Mouse (Mus musculus) myocyte (in vitro differentiated cells): ENCODE results near the gene Eqtn. TPM values are rescaled to one million over a fixed set of nuclear protein-coding genes. Genes with fewer than 3 reads are reported as not detected.

Experiments used
- H3K27me3 ChIP-seq: one replicate; pipeline ENCODE4 v1.6.1; 2011; ENCODE audit not compliant: control insufficient read depth, insufficient read depth, insufficient read length
- H3K36me3 ChIP-seq: one replicate; pipeline ENCODE4 v1.6.1; 2011; ENCODE audit not compliant: control insufficient read depth, insufficient read depth
- H3K4me2 ChIP-seq: one replicate; pipeline ENCODE4 v1.6.1; 2011; ENCODE audit warnings: low read depth, control low read depth
- H3K4me3 ChIP-seq: one replicate; pipeline ENCODE4 v1.5.1; 2011; ENCODE audit warnings: mild to moderate bottlenecking, control low read depth, moderate library complexity
- H3K79me2 ChIP-seq: one replicate; pipeline ENCODE4 v1.6.1; 2011; ENCODE audit not compliant: control insufficient read depth, insufficient read depth
- H3ac ChIP-seq: one replicate; pipeline ENCODE4 v1.6.1; 2011; ENCODE audit not compliant: control insufficient read depth, insufficient read length
- CEBPB ChIP-seq: IDR thresholded peaks from 2 replicates; pipeline ENCODE4 v1.6.1; 2011; ENCODE audit warnings: mild to moderate bottlenecking, moderate library complexity; ENCODE audit not compliant: poor library complexity, insufficient read depth, severe bottlenecking
- E2F4 ChIP-seq: IDR thresholded peaks from one replicate; pipeline ENCODE4 v1.6.1; 2011; ENCODE audit warnings: mild to moderate bottlenecking, control low read depth, moderate library complexity; ENCODE audit not compliant: insufficient read depth
- MAX ChIP-seq: IDR thresholded peaks from one replicate; pipeline ENCODE4 v1.6.1; 2011; ENCODE audit warnings: low read depth, mild to moderate bottlenecking, control low read depth
- MYOD1 ChIP-seq, 3 experiments: IDR thresholded peaks; one replicate each; pipeline ENCODE4 v1.6.1; 2011; ENCODE audit warnings: control low read depth in 2 of 3, low read depth in 2 of 3, mild to moderate bottlenecking in 2 of 3, moderate library complexity in 1 of 3; ENCODE audit not compliant: insufficient read length in 2 of 3, control insufficient read depth in 1 of 3
- MYOG ChIP-seq, 3 experiments: IDR thresholded peaks; one replicate each; pipeline ENCODE4 v1.6.1; 2011; ENCODE audit warnings: control low read depth in 2 of 3, low read depth in 2 of 3, mild to moderate bottlenecking in 2 of 3; ENCODE audit not compliant: insufficient read length in 2 of 3, control insufficient read depth in 1 of 3, insufficient read depth in 1 of 3
- POLR2A ChIP-seq: IDR thresholded peaks from one replicate; pipeline ENCODE4 v1.6.1; 2011; ENCODE audit warnings: low read depth, mild to moderate bottlenecking, control low read depth, moderate library complexity; ENCODE audit not compliant: insufficient read length
- POLR2AphosphoS2 ChIP-seq: IDR thresholded peaks from one replicate; pipeline ENCODE4 v1.6.1; 2011; ENCODE audit warnings: low read depth, control low read depth; ENCODE audit not compliant: insufficient read length
- REST ChIP-seq: IDR thresholded peaks from one replicate; pipeline ENCODE4 v1.6.1; 2011; ENCODE audit warnings: mild to moderate bottlenecking, control low read depth, moderate library complexity; ENCODE audit not compliant: insufficient read depth, insufficient read length
- SRF ChIP-seq: IDR thresholded peaks from one replicate; pipeline ENCODE4 v1.6.1; 2011; ENCODE audit warnings: low read depth; ENCODE audit not compliant: control insufficient read depth, insufficient read length
- TCF12 ChIP-seq: IDR thresholded peaks from one replicate; pipeline ENCODE4 v1.6.1; 2011; ENCODE audit warnings: mild to moderate bottlenecking, control low read depth; ENCODE audit not compliant: poor library complexity, insufficient read depth, severe bottlenecking
- TCF3 ChIP-seq: IDR thresholded peaks from one replicate; pipeline ENCODE4 v1.6.1; 2011; ENCODE audit warnings: low read depth, control low read depth; ENCODE audit not compliant: insufficient read length
- USF1 ChIP-seq: IDR thresholded peaks from one replicate; pipeline ENCODE4 v1.6.1; 2011; ENCODE audit warnings: low read depth, mild to moderate bottlenecking, control low read depth, moderate library complexity
- polyA plus RNA-seq: library from polyadenylated mRNA; unstranded; fragments of >200 nt; fragmentation: generic; extraction: Trizol; gene quantifications from one replicate; pipeline ENCODE4 v1.2.1, GENCODE M21; 2012; ENCODE audit warnings: missing spikeins

The Eqtn gene
- not detected for polyA plus RNA-seq

DNA sequence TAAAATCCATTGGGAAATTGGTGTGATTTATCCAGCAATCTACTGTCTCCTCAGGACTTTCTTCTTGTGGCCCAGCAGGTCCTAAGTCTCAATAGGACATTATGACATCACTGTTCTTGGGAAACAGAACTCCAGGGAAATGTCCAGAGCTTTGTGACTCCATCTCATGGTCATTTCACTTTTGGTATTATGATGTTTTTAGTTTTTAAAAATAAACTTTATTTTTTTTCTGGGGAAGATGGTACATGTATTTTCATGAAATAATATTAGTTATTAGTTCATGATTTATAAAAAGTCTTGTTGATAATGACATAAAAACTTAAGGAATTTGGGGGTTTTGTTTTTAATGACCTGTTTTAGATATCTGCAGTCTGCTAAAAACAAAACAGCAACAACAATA, at the start of gene Eqtn:
Gene Eqtn (minus strand): TSS at position 101 of the 400 bp plus-strand sequence.
- no peaks in the 10 kb centered on the region for H3K36me3 ChIP-seq
- H3K4me2 ChIP-seq, result no peak within 1 kb of the TSS
- H3K4me3 ChIP-seq, result no peak within 1 kb of the TSS
- H3K79me2 ChIP-seq, result no peaks in the 10 kb centered on the region
- TF ChIP-seq TCF12, result no peak
- TF ChIP-seq USF1, result no peak
- no peak for TF ChIP-seq MYOD1 (IDR thresholded peaks at IDR 0.05; ENCODE audit: control insufficient read depth in 1 of 3, insufficient read length in 2 of 3, low read depth in 2 of 3)
- TF ChIP-seq E2F4, result no peak
- no peak for TF ChIP-seq SRF
- no peak for TF ChIP-seq TCF3
- TF ChIP-seq POLR2A, result no peak
- no peak for TF ChIP-seq MYOG (IDR thresholded peaks at IDR 0.05; ENCODE audit: control insufficient read depth in 1 of 3, insufficient read depth in 1 of 3, insufficient read length in 2 of 3, low read depth in 2 of 3)
- TF ChIP-seq POLR2AphosphoS2, result no peak
- TF ChIP-seq MAX, result no peak
- H3ac ChIP-seq, result no peak within 1 kb of the TSS
- H3K27me3 ChIP-seq, result no peaks in the 10 kb centered on the region

DNA sequence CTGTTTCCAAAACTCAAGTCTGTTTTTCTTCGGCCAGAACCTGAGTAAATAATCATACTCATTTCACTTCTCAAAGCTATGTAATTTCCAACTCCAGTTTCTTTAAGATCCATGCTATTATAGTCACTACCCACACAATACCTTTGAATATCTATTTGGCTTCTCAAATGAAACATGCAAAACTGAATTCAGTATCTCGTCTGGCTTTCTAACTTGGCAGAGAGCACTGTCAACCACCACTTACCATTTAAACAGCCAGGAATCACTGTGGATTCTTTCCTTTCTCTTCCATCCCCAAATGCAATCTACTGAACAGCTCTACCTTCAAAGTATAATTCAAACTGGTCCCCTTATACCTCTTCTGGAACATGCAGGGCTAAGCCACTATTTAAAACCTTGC, 44.7 kb upstream of the Eqtn start:
- H3K36me3 ChIP-seq, result peaks cover 25% of the 10 kb centered on the region
- no peak overlapping the region for H3K4me3 ChIP-seq
- TF ChIP-seq CEBPB, result no peak
- TF ChIP-seq E2F4, result no peak
- TF ChIP-seq SRF, result no peak
- no peak for TF ChIP-seq TCF3
- TF ChIP-seq POLR2AphosphoS2, result no peak

DNA sequence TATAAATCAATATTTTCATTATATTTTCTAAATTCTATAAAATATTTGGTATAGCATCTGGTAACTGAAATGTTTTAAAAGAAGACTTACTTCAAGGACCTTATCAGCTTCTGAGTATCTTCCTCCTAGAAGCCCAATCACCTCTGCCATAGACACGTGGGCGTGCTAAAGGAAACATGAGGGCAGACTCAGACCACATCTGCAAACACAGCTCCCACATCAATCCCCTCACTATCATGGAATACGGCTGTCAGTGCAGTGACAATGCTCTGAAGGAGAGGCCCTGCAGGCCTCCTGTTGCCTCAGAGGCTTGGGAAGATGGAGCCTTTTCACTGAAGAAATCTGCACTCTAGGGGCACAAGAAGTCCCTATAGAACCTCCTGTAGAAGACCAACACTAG, 24.1 kb upstream of the Eqtn start:
- no peak overlapping the region for H3ac ChIP-seq
- H3K27me3 ChIP-seq, result no peaks in the 10 kb centered on the region
- peaks cover 82% of the 10 kb centered on the region for H3K36me3 ChIP-seq
- H3K4me2 ChIP-seq, result no peak overlapping the region
- TF ChIP-seq SRF (no peak), POLR2A (no peak), TCF3 (no peak), POLR2AphosphoS2 (no peak), MAX (no peak), CEBPB (no peak), E2F4 (no peak), REST (no peak), MYOG (IDR thresholded peaks at IDR 0.05; ENCODE audit: control insufficient read depth in 1 of 3, insufficient read depth in 1 of 3, insufficient read length in 2 of 3, low read depth in 2 of 3) (no peak), TCF12 (no peak), MYOD1 (IDR thresholded peaks at IDR 0.05; ENCODE audit: control insufficient read depth in 1 of 3, insufficient read length in 2 of 3, low read depth in 2 of 3) (no peak), USF1 (no peak)
- H3K79me2 ChIP-seq, result no peaks in the 10 kb centered on the region
- no peak overlapping the region for H3K4me3 ChIP-seq

More for the DNA sequence above, 44.7 kb upstream of the Eqtn start:
- H3K79me2 ChIP-seq, result peaks cover 31% of the 10 kb centered on the region
- no peak overlapping the region for H3K4me2 ChIP-seq
- no peak overlapping the region for H3ac ChIP-seq
- no peaks in the 10 kb centered on the region for H3K27me3 ChIP-seq

DNA sequence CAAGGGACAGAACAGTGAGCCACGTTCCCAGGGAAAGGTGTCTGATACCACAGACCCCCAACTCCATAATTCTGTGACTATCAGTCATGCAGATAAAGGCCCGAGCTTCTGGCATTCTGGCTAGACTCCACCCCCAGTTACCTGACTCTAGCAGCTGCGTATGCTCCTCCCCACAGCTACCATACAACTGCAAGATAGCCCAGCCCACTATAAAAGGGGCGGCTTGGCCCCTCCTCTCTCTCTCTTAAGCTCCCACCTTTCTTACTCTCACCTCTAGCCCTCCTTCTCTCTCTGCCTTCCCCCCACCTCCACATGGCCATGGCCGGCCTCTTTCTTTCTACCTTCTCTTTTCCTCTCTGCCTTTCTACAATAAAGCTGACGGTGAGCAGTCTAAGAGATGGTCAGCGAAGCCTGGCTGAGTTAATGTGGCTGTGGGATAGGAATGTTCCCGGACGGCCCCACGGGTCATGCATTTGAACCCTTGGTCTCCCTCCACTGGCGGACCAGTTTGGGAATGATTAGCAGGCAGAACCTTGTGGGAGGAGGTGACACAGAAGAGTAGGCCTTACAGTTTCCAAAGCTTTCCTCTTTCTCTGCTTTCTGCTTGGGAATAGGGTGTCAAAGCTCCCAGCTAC, 12.7 kb upstream of the Eqtn start:
- Histone ChIP-seq H3ac (no peak overlapping the region), H3K27me3 (no peaks in the 10 kb centered on the region), H3K36me3 (peaks cover 31% of the 10 kb centered on the region), H3K4me3 (no peak overlapping the region), H3K79me2 (no peaks in the 10 kb centered on the region), H3K4me2 (no peak overlapping the region)
- TF ChIP-seq REST, result no peak
- TF ChIP-seq SRF, result no peak
- TF ChIP-seq TCF12, result no peak
- no peak for TF ChIP-seq MYOD1 (IDR thresholded peaks at IDR 0.05; ENCODE audit: control insufficient read depth in 1 of 3, insufficient read length in 2 of 3, low read depth in 2 of 3)
- no peak for TF ChIP-seq POLR2AphosphoS2

DNA sequence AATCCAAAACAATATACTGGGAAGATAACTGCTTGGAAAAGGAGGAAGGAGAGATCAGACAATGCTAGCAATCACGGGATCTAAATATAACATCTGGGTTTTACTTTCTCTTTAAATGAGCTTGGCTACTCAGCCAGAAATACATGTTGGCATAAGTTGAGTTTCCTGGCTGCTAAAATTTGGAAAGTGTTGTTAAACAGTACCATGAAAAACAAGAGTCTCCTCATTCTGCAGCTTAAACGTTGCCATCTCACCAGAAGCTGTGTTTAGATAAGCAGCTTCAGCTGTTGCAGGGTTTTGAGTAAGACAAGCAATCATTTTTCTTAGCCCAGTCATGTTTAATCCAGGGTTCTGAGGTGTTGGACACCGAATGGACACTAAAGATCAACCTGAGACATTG, 26.9 kb downstream of the Eqtn start:
- H3K36me3 ChIP-seq, result no peaks in the 10 kb centered on the region
- TF ChIP-seq TCF12 (no peak), E2F4 (no peak)
- no peaks in the 10 kb centered on the region for H3K27me3 ChIP-seq
- H3K4me2 ChIP-seq, result peak overlapping the region; percentile 37
- no peak overlapping the region for H3ac ChIP-seq
- no peak overlapping the region for H3K4me3 ChIP-seq
- H3K79me2 ChIP-seq, result no peaks in the 10 kb centered on the region
